Mouse (Mus musculus): ENCODE results near the gene Ano4. TPM values are rescaled to one million over a fixed set of nuclear protein-coding genes. Genes with fewer than 3 reads are reported as not detected.
A peak's percentile ranks its signal among the peaks of the same experiment; 100 is the strongest.

The Ano4 gene
- polyA plus RNA-seq, 1 experiment from 2014 or later = 0.99 TPM

DNA sequence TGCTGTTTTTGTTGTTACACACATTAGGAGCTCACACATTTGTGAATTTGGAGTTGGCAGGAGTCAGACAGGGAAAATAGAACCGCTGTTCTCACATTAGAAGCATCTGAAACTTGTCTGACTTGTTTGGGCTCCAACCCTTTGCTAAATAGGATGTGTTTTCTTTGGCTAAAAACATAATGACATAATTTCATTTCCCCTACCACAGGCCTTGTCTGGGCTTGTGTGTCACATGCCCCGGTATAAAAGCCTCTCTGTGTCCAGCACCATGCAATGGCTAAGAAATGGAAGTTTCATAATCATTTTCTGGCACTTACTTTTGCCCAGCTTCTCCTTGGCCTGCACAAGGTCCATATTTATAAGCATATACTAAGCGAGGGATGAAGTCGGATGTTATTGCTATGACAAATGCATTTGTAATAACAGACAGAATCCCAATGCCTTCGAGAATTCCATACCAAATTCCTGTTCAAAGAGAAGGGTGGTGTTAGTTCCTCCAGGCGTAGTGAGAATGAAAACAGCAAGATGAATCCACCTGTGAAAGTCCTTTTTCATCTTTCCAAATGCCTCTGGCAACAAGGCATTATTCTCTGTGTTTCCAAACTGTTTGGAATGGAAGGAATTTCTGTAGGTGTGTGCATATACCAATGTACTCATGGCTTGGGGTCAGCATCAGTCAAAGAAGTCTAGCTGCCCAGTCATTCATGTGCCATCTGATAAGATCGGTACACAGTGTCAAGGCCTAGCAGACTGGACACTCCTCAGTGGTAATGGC lies 373.4 kb downstream of the Ano4 start:
- H3K27ac ChIP-seq (ENCODE audit: low read depth) = no peak overlapping the region
- H3K4me2 ChIP-seq = no peak overlapping the region
- no peak overlapping the region for H3K9ac ChIP-seq
- ATAC-seq (ENCODE audit: insufficient read depth) = peak; percentile 54; the same call in 1 of the 2 replicates
- no peaks in the 10 kb centered on the region for H3K36me3 ChIP-seq (ENCODE audit: insufficient read depth)
- H3K27me3 ChIP-seq (ENCODE audit: insufficient read depth, low read length) = no peaks in the 10 kb centered on the region
- no peaks in the 10 kb centered on the region for H3K9me3 ChIP-seq (ENCODE audit: low read depth, low read length)
- 66% methylated on average over 7 of the region's 7 CpGs for WGBS
- no peaks in the 10 kb centered on the region for H3K4me1 ChIP-seq (ENCODE audit: insufficient read depth)
- H3K4me3 ChIP-seq (ENCODE audit: low read depth, low read length) = no peak overlapping the region
- no peak for TF ChIP-seq CTCF (IDR thresholded peaks at IDR 0.05; ENCODE audit: low read depth)
- peak; percentile 1 for DNase-seq

DNA sequence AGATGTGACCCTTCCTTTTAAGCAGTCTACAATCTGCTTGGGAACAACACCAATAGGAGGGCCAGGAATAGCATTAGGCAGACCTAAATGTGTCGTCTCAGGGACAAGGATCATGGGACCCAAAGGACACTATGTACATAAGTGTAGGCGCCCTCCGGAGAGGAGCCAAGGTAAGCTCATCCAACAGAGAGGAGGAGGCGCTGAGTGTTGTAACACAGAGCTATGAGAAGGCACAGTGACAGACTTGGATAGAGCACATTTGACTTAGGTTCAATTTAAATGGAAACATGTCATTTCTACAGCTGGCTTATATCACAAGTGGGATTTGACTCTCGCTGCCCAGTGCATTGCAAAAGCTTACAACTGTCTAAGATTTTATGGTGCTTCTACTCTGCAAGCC lies 376.0 kb downstream of the Ano4 start:
- ATAC-seq (ENCODE audit: insufficient read depth) (no peak), DNase-seq (peak; percentile 5)
- Histone ChIP-seq H3K36me3 (ENCODE audit: insufficient read depth) (no peaks in the 10 kb centered on the region), H3K4me1 (ENCODE audit: insufficient read depth) (no peaks in the 10 kb centered on the region), H3K4me2 (no peak overlapping the region), H3K27me3 (ENCODE audit: insufficient read depth, low read length) (no peaks in the 10 kb centered on the region), H3K27ac (ENCODE audit: low read depth) (no peak overlapping the region), H3K9ac (no peak overlapping the region), H3K4me3 (ENCODE audit: low read depth, low read length) (no peak overlapping the region), H3K9me3 (ENCODE audit: low read depth, low read length) (no peaks in the 10 kb centered on the region)
- TF ChIP-seq CTCF (IDR thresholded peaks at IDR 0.05; ENCODE audit: low read depth) = no peak
- 81% methylated on average over 5 of the region's 5 CpGs for WGBS

DNA sequence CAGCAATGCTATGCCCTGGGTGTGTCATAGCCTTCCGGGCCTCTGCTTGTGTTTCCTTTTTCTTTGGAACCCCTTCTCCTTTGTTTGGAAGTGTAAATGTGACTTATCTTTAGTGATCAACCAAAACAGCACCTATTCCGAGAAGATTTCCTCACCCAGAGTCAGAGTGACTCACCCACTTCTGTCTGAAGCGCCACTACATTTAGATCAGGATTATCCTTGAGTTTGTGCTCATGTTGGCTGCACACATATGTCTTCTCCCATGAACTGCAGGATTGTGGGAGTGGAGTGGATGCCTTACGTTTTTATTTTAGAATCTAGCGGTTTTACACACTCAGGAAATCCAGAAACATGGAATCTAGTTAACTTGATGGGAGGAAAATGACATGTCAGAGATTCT lies 383.8 kb downstream of the Ano4 start:
- DNase-seq = no peak
- Histone ChIP-seq H3K27ac (ENCODE audit: low read depth) (no peak overlapping the region), H3K9ac (no peak overlapping the region), H3K36me3 (ENCODE audit: insufficient read depth) (no peaks in the 10 kb centered on the region), H3K4me1 (ENCODE audit: insufficient read depth) (no peaks in the 10 kb centered on the region), H3K4me3 (ENCODE audit: low read depth, low read length) (no peak overlapping the region), H3K4me2 (no peak overlapping the region), H3K27me3 (ENCODE audit: insufficient read depth, low read length) (no peaks in the 10 kb centered on the region), H3K9me3 (ENCODE audit: low read depth, low read length) (no peaks in the 10 kb centered on the region)
- WGBS = 75% methylated on average over 5 of the region's 5 CpGs
- ATAC-seq (ENCODE audit: insufficient read depth) = no peak
- TF ChIP-seq CTCF (IDR thresholded peaks at IDR 0.05; ENCODE audit: low read depth) = no peak

DNA sequence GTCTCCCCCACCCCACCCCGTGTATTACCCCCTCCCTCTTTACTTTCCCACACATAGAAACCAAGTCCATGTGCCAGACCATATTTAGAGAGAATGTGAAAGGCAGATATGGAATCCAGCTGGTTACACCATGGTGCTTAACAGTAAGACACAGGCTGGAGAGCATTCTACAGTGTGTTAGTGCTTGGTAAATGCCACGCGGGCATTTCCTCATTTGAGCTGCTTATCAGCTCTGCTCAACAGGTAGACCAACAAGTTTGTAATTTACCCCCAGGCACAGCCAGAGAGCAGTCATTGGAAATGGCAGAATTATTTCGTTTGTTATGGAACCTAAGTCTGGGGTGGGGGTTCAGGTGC lies 394.3 kb downstream of the Ano4 start:
- WGBS = 80% methylated on average over 4 of the region's 4 CpGs
- no peak overlapping the region for H3K4me2 ChIP-seq
- no peaks in the 10 kb centered on the region for H3K4me1 ChIP-seq (ENCODE audit: insufficient read depth)
- no peak overlapping the region for H3K27ac ChIP-seq (ENCODE audit: low read depth)
- H3K9me3 ChIP-seq (ENCODE audit: low read depth, low read length) = no peaks in the 10 kb centered on the region
- DNase-seq = no peak
- no peaks in the 10 kb centered on the region for H3K36me3 ChIP-seq (ENCODE audit: insufficient read depth)
- ATAC-seq (ENCODE audit: insufficient read depth) = no peak
- no peak overlapping the region for H3K4me3 ChIP-seq (ENCODE audit: low read depth, low read length)
- H3K9ac ChIP-seq = no peak overlapping the region
- H3K27me3 ChIP-seq (ENCODE audit: insufficient read depth, low read length) = no peaks in the 10 kb centered on the region
- no peak for TF ChIP-seq CTCF (IDR thresholded peaks at IDR 0.05; ENCODE audit: low read depth)

DNA sequence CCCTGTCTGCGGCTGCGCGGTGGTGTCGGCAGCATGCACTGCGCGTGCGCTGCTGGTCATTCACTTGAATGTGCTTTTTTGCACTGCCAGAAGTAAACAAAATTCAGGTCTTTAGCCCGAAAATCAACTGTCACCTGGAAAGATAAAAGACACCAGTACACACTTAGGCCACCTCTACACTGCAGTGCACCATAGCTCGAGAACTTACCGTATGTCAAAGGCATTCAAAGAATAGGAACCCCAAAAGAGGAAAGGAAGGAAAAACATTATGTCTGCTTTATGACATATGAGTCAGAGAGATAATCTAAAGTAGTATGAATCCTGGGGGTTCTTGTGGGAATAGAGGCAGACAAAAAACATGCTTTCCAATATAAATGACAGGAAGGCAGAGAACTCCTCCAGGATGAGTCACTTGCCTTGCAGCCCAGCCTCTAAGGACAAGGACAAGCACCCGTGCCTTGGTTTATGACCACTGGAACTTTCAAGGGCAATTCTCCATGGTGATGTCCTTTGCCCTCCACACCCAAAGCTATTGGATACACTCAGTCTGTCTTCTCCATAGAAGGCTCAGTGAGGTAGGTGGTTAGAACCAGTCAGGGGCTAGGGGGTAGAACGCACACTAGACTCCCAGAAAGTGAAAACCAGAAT lies 394.8 kb downstream of the Ano4 start:
- ATAC-seq (ENCODE audit: insufficient read depth) (no peak), DNase-seq (no peak)
- H3K36me3 ChIP-seq (ENCODE audit: insufficient read depth) = no peaks in the 10 kb centered on the region
- no peaks in the 10 kb centered on the region for H3K27me3 ChIP-seq (ENCODE audit: insufficient read depth, low read length)
- H3K4me2 ChIP-seq = no peak overlapping the region
- 82% methylated on average over 12 of the region's 12 CpGs for WGBS
- no peak overlapping the region for H3K9ac ChIP-seq
- no peak overlapping the region for H3K27ac ChIP-seq (ENCODE audit: low read depth)
- H3K4me1 ChIP-seq (ENCODE audit: insufficient read depth) = no peaks in the 10 kb centered on the region
- H3K4me3 ChIP-seq (ENCODE audit: low read depth, low read length) = no peak overlapping the region
- no peaks in the 10 kb centered on the region for H3K9me3 ChIP-seq (ENCODE audit: low read depth, low read length)
- no peak for TF ChIP-seq CTCF (IDR thresholded peaks at IDR 0.05; ENCODE audit: low read depth)

Other genes with a start within 250 kb of the Ano4 start
- 26.3 and 28.8 TPM in 2 replicates for gene Gas2l3, start 99.2 kb upstream of the Ano4 start, polyA plus RNA-seq (2014; fragmentation: Nextera tagmentation; extraction: Ambion mirVana)
- 0.38 and 0.45 TPM in 2 replicates for gene Nr1h4, start 188.8 kb upstream of the Ano4 start, polyA plus RNA-seq (2014; fragmentation: Nextera tagmentation; extraction: Ambion mirVana)

All from lung, embryonic 14.5 days (tissue).